Mouse (Mus musculus) left cerebral cortex, adult 18-20 months (tissue): ENCODE data around the gene Atat1. TPM values are rescaled to one million over a fixed set of nuclear protein-coding genes. Genes with fewer than 3 reads are reported as not detected.

Source experiments
- DNase-seq, 2 experiments: peaks; one replicate each; pipeline ENCODE4 v3.0.0; 2021 to 2022; ENCODE audit warnings: low spot score in 2 of 2, mixed read lengths in 1 of 2
- microRNA-seq, 2 experiments: library from miRNA; unstranded; fragments of <30 nt; microRNA quantifications; one replicate each; pipeline ENCODE4 v1.2.0; 2021
- total RNA-seq, 2 experiments: library from RNA; stranded (reverse); gene quantifications; 2 replicates each; pipeline ENCODE4 v1.2.3; 2021

Gene Atat1
- total RNA-seq, 2 experiments from 2014 or later: 53.6 to 56.3 TPM

DNA sequence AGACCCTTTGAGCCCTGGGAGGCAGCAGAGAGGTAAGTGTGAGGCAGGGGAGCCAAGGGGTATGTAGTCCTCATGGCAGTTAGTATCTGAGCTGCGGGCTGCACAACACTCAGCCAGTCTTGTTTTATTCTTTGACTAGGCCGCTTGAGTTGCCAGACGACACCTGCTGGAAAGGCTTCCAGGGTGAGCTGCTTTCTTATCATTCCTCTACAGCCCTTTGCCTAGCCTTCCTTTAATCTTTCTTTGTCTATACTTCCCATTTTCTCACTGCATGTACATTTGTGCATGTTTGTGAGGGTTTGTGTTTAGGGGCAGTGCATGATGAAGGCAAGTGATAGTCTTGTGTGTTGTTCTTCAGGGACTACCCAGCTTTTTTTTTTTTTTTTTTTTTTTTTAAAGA, 58.9 kb downstream of the Atat1 start:
- no peak for DNase-seq

DNA sequence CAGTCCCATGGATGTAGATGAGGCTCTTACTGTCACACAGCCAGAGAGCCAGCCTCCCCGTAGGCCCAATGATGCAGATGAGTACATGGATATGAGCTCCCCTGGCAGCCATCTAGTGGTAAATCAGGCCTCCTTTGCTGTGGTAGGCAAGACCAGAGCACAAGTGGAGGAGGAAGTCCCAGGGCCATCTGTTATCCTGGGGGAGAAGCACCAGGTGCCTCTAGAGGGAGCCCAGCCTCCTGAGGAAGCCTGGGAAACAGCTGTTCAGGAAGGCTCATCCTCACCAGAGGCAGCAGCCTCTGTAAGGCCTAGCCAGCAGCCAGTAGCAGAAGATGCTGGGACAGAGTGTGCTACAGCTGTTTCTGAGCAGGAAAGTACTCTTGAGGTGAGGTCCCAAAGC, 61.8 kb downstream of the Atat1 start:
- peak; percentile 44 to 52 for DNase-seq

Small RNA genes within 50 kb of the gene (microRNA-seq; reads per million reads assigned to microRNA genes)
- 0 to 0.42 reads per million in 2 experiments for gene Gm28033
- gene Mir1894: 0 reads per million in 2 experiments

Other genes with a start within 250 kb of the Atat1 start
- 10 to 100 TPM; 34.3 to 35.1 TPM for gene Vars2, start 242.5 kb downstream of the Atat1 start, total RNA-seq
- gene Gtf2h4, start 236.3 kb downstream of the Atat1 start, total RNA-seq: 10 to 100 TPM; 26.7 to 37.5 TPM
- gene Ddr1, start 205.5 kb downstream of the Atat1 start, total RNA-seq: 10 to 100 TPM; 49.0 to 51.5 TPM
- gene Ier3, start 88.4 kb downstream of the Atat1 start, total RNA-seq: 10 to 100 TPM; 16.0 to 21.3 TPM
- 100 to 1,000 TPM; 127 to 158 TPM for gene Flot1, start 86.8 kb downstream of the Atat1 start, total RNA-seq
- gene Tubb5, start 71.8 kb downstream of the Atat1 start, total RNA-seq: 100 to 1,000 TPM; 442 to 465 TPM
- 10 to 100 TPM; 17.6 to 17.7 TPM for gene Mdc1, start 68.6 kb downstream of the Atat1 start, total RNA-seq
- gene Nrm, start 48.8 kb downstream of the Atat1 start, total RNA-seq: 1 to 10 TPM; 2.0 to 2.6 TPM
- gene Ppp1r18, start 44.5 kb downstream of the Atat1 start, total RNA-seq: 1 to 10 TPM; 8.9 to 9.1 TPM
- gene Dhx16, start 30.3 kb downstream of the Atat1 start, total RNA-seq: 10 to 100 TPM; 30.6 to 32.3 TPM
- 10 to 100 TPM; 56.4 to 57.5 TPM for gene 2310061I04Rik, start 12.6 kb downstream of the Atat1 start, total RNA-seq
- gene Mrps18b, start 6.3 kb upstream of the Atat1 start, total RNA-seq: 10 to 100 TPM; 39.9 to 41.3 TPM
- gene Ppp1r10, start 6.4 kb upstream of the Atat1 start, total RNA-seq: 10 to 100 TPM; 62.9 to 63.7 TPM
- 10 to 100 TPM; 69.4 to 71.6 TPM for gene Abcf1, start 59.7 kb upstream of the Atat1 start, total RNA-seq
- gene Gnl1, start 69.8 kb upstream of the Atat1 start, total RNA-seq: 100 to 1,000 TPM; 195 to 197 TPM
- gene Prr3, start 70.2 kb upstream of the Atat1 start, total RNA-seq: 10 to 100 TPM; 36.6 to 37.5 TPM
- 1 to 10 TPM; 1.5 to 2.2 TPM for gene H2-T24, start 110.5 kb upstream of the Atat1 start, total RNA-seq
- 10 to 100 TPM; 15.6 to 19.9 TPM for gene H2-T23, start 122.8 kb upstream of the Atat1 start, total RNA-seq
- gene H2-T22, start 132.7 kb upstream of the Atat1 start, total RNA-seq: 10 to 100 TPM; 18.5 to 20.8 TPM
- not detected for gene Gm6034, start 132.9 kb upstream of the Atat1 start, total RNA-seq
- gene Gm11127, start 148.3 kb upstream of the Atat1 start, total RNA-seq: 1 to 10 TPM; 1.4 TPM
- gene Gm19684, start 211.6 kb upstream of the Atat1 start, total RNA-seq: not detected
- not detected for gene Gm7030, start 219.3 kb upstream of the Atat1 start, total RNA-seq